Mouse (Mus musculus) left cerebral cortex, adult 8-10 months (tissue): ENCODE measurements around the gene Nfib. TPM values are rescaled to one million over a fixed set of nuclear protein-coding genes. Genes with fewer than 3 reads are reported as not detected.

Experiments
- DNase-seq, 2 experiments: peaks; one replicate each; pipeline ENCODE4 v3.0.0; 2022; ENCODE audit warnings: low spot score in 2 of 2
- total RNA-seq, 4 experiments: library from RNA; stranded (reverse); gene quantifications; 2 replicates each; pipeline ENCODE4 v1.2.4; 2022

The Nfib gene
- total RNA-seq, 4 experiments from 2014 or later, result 70.7 to 94.9 (median 78.3) TPM

GRCm38 (mm10) chr4:82691126-82692008 lies 14.2 kb downstream of the Nfib start:
- DNase-seq, result no peak

- peak in 1 of 2 experiments; percentile 46 for DNase-seq
Measured at GRCm38 (mm10) chr4:82690267-82690666, 15.3 kb downstream of the Nfib start.

GRCm38 (mm10) chr4:82686037-82686436 lies 19.5 kb downstream of the Nfib start:
- DNase-seq, result no peak

- DNase-seq, result peak in 1 of 2 experiments; percentile 62
Measured at GRCm38 (mm10) chr4:82684088-82684715, 21.3 kb downstream of the Nfib start.

GRCm38 (mm10) chr4:82683583-82683982 lies 22.0 kb downstream of the Nfib start:
- no peak for DNase-seq

GRCm38 (mm10) chr4:82676104-82676503 lies 29.4 kb downstream of the Nfib start:
- DNase-seq, result no peak

GRCm38 (mm10) chr4:82667271-82667872 lies 38.2 kb downstream of the Nfib start:
- no peak for DNase-seq

GRCm38 (mm10) chr4:82664436-82664835 lies 41.1 kb downstream of the Nfib start:
- DNase-seq, result no peak

- no peak for DNase-seq
Measured at GRCm38 (mm10) chr4:82663749-82664381, 41.7 kb downstream of the Nfib start.

GRCm38 (mm10) chr4:82662626-82663025 lies 42.9 kb downstream of the Nfib start:
- no peak for DNase-seq

- no peak for DNase-seq
Measured at GRCm38 (mm10) chr4:82662222-82662621, 43.3 kb downstream of the Nfib start.

GRCm38 (mm10) chr4:82661215-82661614 lies 44.3 kb downstream of the Nfib start:
- no peak for DNase-seq

GRCm38 (mm10) chr4:82645679-82646078 lies 59.9 kb downstream of the Nfib start:
- DNase-seq, result no peak

- no peak for DNase-seq
Measured at GRCm38 (mm10) chr4:82644797-82645196, 60.8 kb downstream of the Nfib start.

- DNase-seq, result no peak
Measured at GRCm38 (mm10) chr4:82643734-82644085, 61.8 kb downstream of the Nfib start.

- DNase-seq, result no peak
Measured at GRCm38 (mm10) chr4:82643022-82643733, 62.4 kb downstream of the Nfib start.

- no peak for DNase-seq
Measured at GRCm38 (mm10) chr4:82641066-82641680, 64.4 kb downstream of the Nfib start.

- DNase-seq, result no peak
Measured at GRCm38 (mm10) chr4:82638251-82638650, 67.3 kb downstream of the Nfib start.

- no peak for DNase-seq
Measured at GRCm38 (mm10) chr4:82637633-82638032, 67.9 kb downstream of the Nfib start.

GRCm38 (mm10) chr4:82636658-82637057 lies 68.9 kb downstream of the Nfib start:
- DNase-seq, result no peak

- no peak for DNase-seq
Measured at GRCm38 (mm10) chr4:82635881-82636280, 69.7 kb downstream of the Nfib start.
